13 mouse cellular contexts compared by ENCODE assay signal in genomic region chr1:20700011-20700410, GRCm38 (mm10). TPM values are rescaled to one million over a fixed set of nuclear protein-coding genes. Genes with fewer than 3 reads are reported as not detected.
DNase-seq lines count a peak whose midpoint lies in the region; ATAC-seq and TF ChIP-seq lines count a peak whose summit lies in the region.
"Had no signal": no experiment of that assay in that cellular context is flagged by ENCODE, and none has a peak within 500 bp of the region (broad histone marks: within the 10 kb centered on the region; RNA-seq: fewer than 3 reads in every experiment).

No protein-coding gene starts in this region.

- ATAC-seq in erythroblast, adult 5-6 weeks (replicated peaks; ENCODE audit: low FRiP score, poor library complexity, severe bottlenecking), result no peak

- no peaks in the 10 kb centered on the region for H3K4me1 ChIP-seq in cerebellum, adult 2 months (ENCODE audit: control insufficient read depth, insufficient read depth, low read length)
- H3K4me1 ChIP-seq in kidney, adult 2 months (ENCODE audit: control insufficient read depth, insufficient read depth, low read length), result no peaks in the 10 kb centered on the region
- H3K4me1 ChIP-seq: hindbrain, embryonic 15.5 days had no signal

- TF ChIP-seq CTCF in cerebellum, adult 2 months (IDR thresholded peaks at IDR 0.05; ENCODE audit: borderline replicate concordance, insufficient read depth, low read depth, low read length), result peak; percentile 35; the same call in 1 of the 2 replicates
- no peak for TF ChIP-seq CTCF in kidney, adult 2 months (conservative IDR thresholded peaks at IDR 0.05; ENCODE audit: insufficient read depth, insufficient read length, low read depth, low read length)

- H3K4me3 ChIP-seq in cerebellum, adult 2 months (replicated peaks; ENCODE audit: insufficient read depth, low read depth, low read length), result no peak overlapping the region
- no peak overlapping the region for H3K4me3 ChIP-seq in kidney, adult 2 months (ENCODE audit: insufficient read depth, low read depth, low read length)
- H3K4me3 ChIP-seq: hindbrain, embryonic 15.5 days had no signal

- H3K27me3 ChIP-seq in cerebellum, adult 2 months (ENCODE audit: control insufficient read depth, insufficient read depth, low read length), result no peaks in the 10 kb centered on the region
- H3K27me3 ChIP-seq in kidney, adult 2 months (replicated peaks; ENCODE audit: control insufficient read depth, insufficient read depth, low read length), result no peaks in the 10 kb centered on the region
- H3K27me3 ChIP-seq: hindbrain, embryonic 15.5 days had no signal

- TF ChIP-seq POLR2A in cerebellum, adult 2 months (IDR thresholded peaks at IDR 0.05; ENCODE audit: borderline replicate concordance, insufficient read depth, low read length), result no peak
- TF ChIP-seq POLR2A in kidney, adult 2 months (IDR thresholded peaks at IDR 0.05; ENCODE audit: low read depth, low read length), result no peak

- no peak overlapping the region for H3K27ac ChIP-seq in cerebellum, adult 2 months (ENCODE audit: insufficient read depth, low read length)
- H3K27ac ChIP-seq in kidney, adult 2 months (ENCODE audit: insufficient read depth, low read depth, low read length), result no peak overlapping the region
- H3K27ac ChIP-seq: hindbrain, embryonic 15.5 days had no signal

- no peaks in the 10 kb centered on the region for H3K36me3 ChIP-seq in kidney, adult 2 months (ENCODE audit: control insufficient read depth, insufficient read depth, low read length)
- H3K36me3 ChIP-seq: hindbrain, embryonic 15.5 days had no signal

- DNase-seq in cerebellum, adult 2 months, result peak in 1 of 2 experiments; percentile 15
- DNase-seq in cerebellum, postnatal 4 days (ENCODE audit: low spot score in 2 of 2), result no peak
- DNase-seq in kidney, adult 2 months, result peak; percentile 12
- no peak for DNase-seq in kidney, postnatal 25 days
- peak; percentile 31 for DNase-seq in A20 (ENCODE audit: low read depth, low spot score)
- peak; percentile 20 for DNase-seq in brain, embryonic 18.5 days (ENCODE audit: low read depth, low spot score)
- DNase-seq in urinary bladder, adult 2 months (ENCODE audit: low spot score), result no peak
- DNase-seq: gastrocnemius, postnatal 10 days had no signal

- WGBS in cerebellum, adult 2 months, result 70% methylated on average over 3 of the region's 3 CpGs
- 50% methylated on average over 3 of the region's 3 CpGs for WGBS in kidney, adult 2 months

RNA-seq across cellular contexts. Expression of gene Il17a, which starts 30.7 kb away (rescaled TPM):
- polyA plus RNA-seq in cerebellum, adult 2 months (2012; rRNA removed), result not detected in 2 replicates
- not detected in 2 replicates for polyA plus RNA-seq in kidney, adult 2 months (2012; rRNA removed)
- not detected in 2 replicates for polyA plus RNA-seq in urinary bladder, adult 2 months (2012; rRNA removed)
- total RNA-seq in erythroblast, adult 5-6 weeks (2015; ENCODE audit: low replicate concordance), result not detected in 2 replicates
- total RNA-seq in erythroblast, adult 5-6 weeks (2017; ENCODE audit: low replicate concordance), result not detected in 2 replicates
- total RNA-seq: gastrocnemius, postnatal 10 days; layer of hippocampus, postnatal 10 days had no signal
- polyA plus RNA-seq: hindbrain, embryonic 15.5 days; lung, embryonic 16.5 days; neural tube, embryonic 14.5 days had no signal

Comparison
In these comparisons a context has a peak if more than half of its experiments do, and no peak if none do; other contexts are left out.
1. DNase-seq: peak in kidney, adult 2 months (single experiment), A20 (single experiment) and brain, embryonic 18.5 days (single experiment); none in cerebellum, postnatal 4 days (0 of 2), kidney, postnatal 25 days (0 of 2) and urinary bladder, adult 2 months (single experiment).